Mouse (Mus musculus) liver, adult 2 months (tissue): ENCODE data around the gene Zfp507. TPM values are rescaled to one million over a fixed set of nuclear protein-coding genes. Genes with fewer than 3 reads are reported as not detected.

Experiments used
- DNase-seq: peaks from one replicate; pipeline ENCODE4 v3.0.0-alpha.2; 2011; ENCODE audit warnings: low read depth, low spot score; ENCODE audit errors: extremely low read depth
- H3K27ac ChIP-seq: fragments of 200-500 bp; replicated peaks from 2 replicates; pipeline ENCODE4 v1.5.1; 2012; ENCODE audit warnings: low read depth, mild to moderate bottlenecking, control low read depth, inconsistent platforms, low read length; ENCODE audit not compliant: insufficient read depth
- H3K27me3 ChIP-seq: fragments of 200-500 bp; 2 replicates; pipeline ENCODE4 v1.6.1; 2012; ENCODE audit warnings: mild to moderate bottlenecking, moderate library complexity, low read length, inconsistent platforms; ENCODE audit not compliant: control insufficient read depth, insufficient read depth
- H3K36me3 ChIP-seq: fragments of 200-500 bp; 2 replicates; pipeline ENCODE4 v1.6.1; 2012; ENCODE audit warnings: low read length, inconsistent platforms; ENCODE audit not compliant: control insufficient read depth, insufficient read depth
- H3K4me1 ChIP-seq: fragments of 200-500 bp; 2 replicates; pipeline ENCODE4 v1.6.1; 2011; ENCODE audit warnings: low read length; ENCODE audit not compliant: control insufficient read depth, insufficient read depth
- H3K4me3 ChIP-seq: fragments of 200-500 bp; 2 replicates; pipeline ENCODE4 v1.5.1; 2011; ENCODE audit warnings: low read depth, mild to moderate bottlenecking, control low read depth, low read length, moderate library complexity; ENCODE audit not compliant: insufficient read depth
- H3K79me2 ChIP-seq: fragments of 200-500 bp; 2 replicates; pipeline ENCODE4 v1.6.1; 2012; ENCODE audit warnings: inconsistent platforms, mild to moderate bottlenecking, low read length, moderate library complexity; ENCODE audit not compliant: control insufficient read depth, insufficient read depth
- H3K9ac ChIP-seq: fragments of 200-500 bp; 2 replicates; pipeline ENCODE4 v1.6.1; 2012; ENCODE audit warnings: low read depth, mild to moderate bottlenecking, control low read depth, inconsistent platforms, low read length
- CTCF ChIP-seq: fragments of 200-500 bp; IDR thresholded peaks from 2 replicates; pipeline ENCODE4 v1.5.1; 2011; ENCODE audit warnings: low read depth, low read length, control low read depth
- POLR2A ChIP-seq: fragments of 200-500 bp; IDR thresholded peaks from 2 replicates; pipeline ENCODE4 v1.6.1; 2011; ENCODE audit warnings: low read length, control low read depth; ENCODE audit not compliant: insufficient read depth; ENCODE audit errors: extremely low read depth
- WGBS: fragments of 180-500 bp; shearing (Covaris S2); methylation state at CpG from one replicate; pipeline ENCODE4 v1.1.7; 2018; 5-methylcytosine and 5-hydroxymethylcytosine counted together
- polyA plus RNA-seq: library from polyadenylated mRNA; depleted of rRNA; stranded (reverse); fragments of >200 nt; gene quantifications from 2 replicates; pipeline ENCODE4 v1.2.3, GENCODE M21; 2012
- total RNA-seq: library from RNA; depleted of rRNA; stranded (reverse); fragments of >200 nt; gene quantifications from 2 replicates; pipeline ENCODE4 v1.2.3, GENCODE M21; 2014

The Zfp507 gene
- total and polyA plus RNA-seq, 2 experiments: 4.9 to 12.2 TPM

DNA sequence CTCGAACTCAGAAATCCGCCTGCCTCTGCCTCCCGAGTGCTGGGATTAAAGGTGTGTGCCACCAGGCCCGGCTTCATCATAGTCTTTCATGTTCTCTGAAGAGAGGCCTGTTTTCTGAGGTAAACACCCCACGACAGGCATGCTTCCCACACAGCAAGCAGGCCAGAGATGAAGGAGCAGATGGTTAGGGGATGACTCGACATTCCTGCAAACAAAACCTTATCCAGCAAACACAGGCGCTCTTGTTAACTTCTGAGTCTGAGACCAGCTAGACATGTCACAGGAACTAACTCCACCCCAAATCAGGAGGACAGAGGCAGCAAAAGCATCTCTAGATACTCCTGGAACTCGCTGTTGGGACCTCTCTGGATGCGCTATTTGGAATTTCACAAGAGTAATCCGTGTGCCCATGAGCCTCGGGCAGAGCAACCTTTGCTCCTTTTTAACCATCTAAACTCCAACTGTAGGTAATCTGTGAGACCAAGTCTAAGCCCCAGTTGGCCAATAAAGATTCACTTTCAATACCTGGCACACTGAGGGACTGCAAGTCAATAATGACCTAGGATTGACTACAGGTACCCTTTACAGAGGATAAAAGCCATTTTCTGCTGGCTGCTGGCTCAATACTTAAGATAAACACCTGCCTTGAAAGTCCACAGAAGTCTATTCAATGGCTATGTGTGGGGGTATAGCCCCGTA lies 10.5 kb downstream of the Zfp507 start:
- H3K36me3 ChIP-seq: peaks cover 60% of the 10 kb centered on the region
- TF ChIP-seq CTCF: no peak
- no peak for TF ChIP-seq POLR2A

DNA sequence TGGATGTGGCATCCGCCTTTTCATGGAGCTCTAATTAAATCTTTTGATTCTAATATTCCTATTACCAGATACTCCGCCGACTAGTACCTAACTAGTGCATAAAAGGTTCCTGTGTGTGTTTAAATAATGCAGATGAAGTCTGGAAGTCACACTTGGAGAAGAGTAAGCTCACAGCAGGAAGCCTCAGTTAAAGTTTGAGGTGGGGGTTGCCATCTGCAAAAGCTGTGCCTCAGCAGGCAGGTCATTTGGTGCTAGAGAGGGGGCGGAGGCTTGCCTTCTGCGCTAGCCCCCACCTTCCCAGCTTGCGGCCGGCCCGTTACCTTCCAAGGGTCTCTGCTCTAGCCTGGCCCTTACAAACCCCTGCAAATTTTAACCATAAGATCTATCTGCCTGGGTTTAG lies 11.9 kb downstream of the Zfp507 start:
- Histone ChIP-seq H3K36me3 (peaks cover 66% of the 10 kb centered on the region), H3K4me1 (peaks cover 13% of the 10 kb centered on the region), H3K4me3 (no peak overlapping the region), H3K27me3 (no peaks in the 10 kb centered on the region), H3K9ac (no peak overlapping the region), H3K27ac (no peak overlapping the region), H3K79me2 (peaks cover 10% of the 10 kb centered on the region)
- DNase-seq: no peak
- TF ChIP-seq POLR2A (no peak), CTCF (no peak)
- 97% methylated on average over 8 of the region's 8 CpGs for WGBS

More for the DNA sequence above, 10.5 kb downstream of the Zfp507 start:
- Histone ChIP-seq H3K27ac (peak overlapping the region; percentile 36), H3K4me3 (no peak overlapping the region), H3K9ac (no peak overlapping the region), H3K4me1 (peaks cover 13% of the 10 kb centered on the region), H3K27me3 (no peaks in the 10 kb centered on the region), H3K79me2 (peaks cover 10% of the 10 kb centered on the region)
- WGBS: 43% methylated on average over 12 of the region's 12 CpGs
- DNase-seq: peak; percentile 81

DNA sequence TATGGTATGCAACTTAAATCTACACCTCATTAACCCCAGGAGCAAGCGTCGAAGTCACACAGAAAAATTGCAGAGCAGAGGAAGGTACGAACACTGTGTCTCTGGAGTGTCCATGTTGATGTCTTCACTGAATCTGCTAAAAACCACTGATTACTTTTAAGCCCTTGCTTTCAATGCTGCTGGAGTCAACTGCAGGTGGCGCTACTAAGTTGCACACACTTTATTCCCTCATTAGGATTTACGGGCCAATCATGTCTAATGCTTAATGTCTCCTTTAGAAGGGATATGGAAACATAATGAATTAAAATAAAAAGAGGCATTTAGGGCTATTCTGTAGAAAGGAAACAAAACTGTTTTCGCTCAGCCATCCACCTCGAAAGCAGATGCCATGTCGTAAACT lies 12.6 kb downstream of the Zfp507 start:
- no peak for DNase-seq
- Histone ChIP-seq H3K36me3 (peaks cover 65% of the 10 kb centered on the region), H3K27ac (no peak overlapping the region), H3K79me2 (peaks cover 10% of the 10 kb centered on the region), H3K9ac (no peak overlapping the region), H3K4me1 (peaks cover 13% of the 10 kb centered on the region), H3K27me3 (no peaks in the 10 kb centered on the region), H3K4me3 (no peak overlapping the region)
- WGBS: 90% methylated on average over 8 of the region's 8 CpGs
- TF ChIP-seq POLR2A (no peak), CTCF (no peak)

DNA sequence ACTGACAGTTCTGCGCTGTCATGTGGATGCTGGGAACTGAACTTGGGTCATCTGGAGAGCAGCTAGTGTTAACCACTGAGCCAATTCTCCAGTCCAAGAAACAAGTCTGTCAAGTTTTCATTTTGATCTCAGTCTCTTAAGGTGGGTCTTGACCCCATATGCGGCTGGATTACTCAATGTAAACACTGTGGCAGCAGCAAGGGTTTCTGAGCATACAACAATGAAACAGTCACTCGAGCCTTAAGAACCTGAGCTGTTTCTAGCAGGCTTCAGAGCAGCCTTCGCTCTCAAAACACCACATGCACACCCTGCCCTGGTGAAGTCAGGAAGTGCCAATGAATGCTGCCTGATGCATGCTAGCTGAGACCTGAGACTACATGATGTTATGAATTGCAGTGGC lies 17.2 kb downstream of the Zfp507 start:
- Histone ChIP-seq H3K9ac (no peak overlapping the region), H3K36me3 (peaks cover 61% of the 10 kb centered on the region), H3K27ac (no peak overlapping the region), H3K27me3 (no peaks in the 10 kb centered on the region), H3K79me2 (peaks cover 5% of the 10 kb centered on the region; the same call in 1 of the 2 replicates), H3K4me3 (no peak overlapping the region), H3K4me1 (no peaks in the 10 kb centered on the region)
- no peak for TF ChIP-seq POLR2A
- TF ChIP-seq CTCF: no peak
- no peak for DNase-seq
- WGBS: 84% methylated on average over 4 of the region's 4 CpGs

DNA sequence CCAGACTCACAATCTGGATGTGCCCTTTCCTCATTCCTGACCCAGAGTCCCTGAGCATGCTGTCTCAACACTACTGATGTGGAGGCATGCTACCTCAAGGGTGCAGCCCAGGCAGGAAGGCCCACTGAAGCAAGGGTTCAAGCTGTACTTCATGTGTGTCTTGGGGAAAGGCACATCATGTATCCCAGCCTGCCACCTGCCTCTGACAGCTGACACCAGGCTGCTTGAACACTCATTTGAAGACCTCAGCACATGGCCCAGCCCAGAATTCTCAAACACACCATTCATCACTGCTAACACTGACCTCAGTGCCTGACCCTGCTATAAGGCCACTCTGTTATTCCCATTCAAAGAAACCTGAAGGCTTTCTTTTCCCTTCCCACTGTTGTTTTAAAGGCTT lies 20.6 kb downstream of the Zfp507 start:
- H3K36me3 ChIP-seq: peaks cover 51% of the 10 kb centered on the region
- H3K27ac ChIP-seq: no peak overlapping the region
- H3K79me2 ChIP-seq: no peaks in the 10 kb centered on the region; the same call in 1 of the 2 replicates
- H3K4me1 ChIP-seq: no peaks in the 10 kb centered on the region
- TF ChIP-seq CTCF (no peak), POLR2A (no peak)
- no peak overlapping the region for H3K4me3 ChIP-seq
- DNase-seq: no peak
- no peak overlapping the region for H3K9ac ChIP-seq
- H3K27me3 ChIP-seq: no peaks in the 10 kb centered on the region

DNA sequence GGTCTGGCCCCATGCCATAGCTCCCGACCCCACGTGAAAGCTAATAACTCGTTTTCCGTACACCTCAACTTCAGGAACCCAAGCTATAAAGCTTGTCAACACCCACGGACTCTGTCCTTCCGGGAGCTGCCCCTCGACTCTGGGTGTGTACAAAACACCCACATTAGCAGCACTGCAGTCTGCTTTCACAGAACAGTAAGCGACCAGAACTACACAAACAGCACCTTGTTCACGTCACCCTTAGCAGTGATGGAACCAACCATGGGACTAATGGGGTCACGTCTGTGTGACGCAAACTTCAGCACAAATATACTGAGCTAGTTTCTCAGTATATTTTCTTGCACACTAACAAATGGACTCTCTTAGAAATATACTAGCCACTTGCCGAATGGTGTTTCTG lies 28.7 kb downstream of the Zfp507 start:
- H3K4me1 ChIP-seq: no peaks in the 10 kb centered on the region
- H3K27ac ChIP-seq: no peak overlapping the region
- TF ChIP-seq CTCF: no peak
- TF ChIP-seq POLR2A: no peak
- H3K9ac ChIP-seq: no peak overlapping the region
- H3K4me3 ChIP-seq: no peak overlapping the region
- no peaks in the 10 kb centered on the region for H3K27me3 ChIP-seq
- no peak for DNase-seq
- H3K79me2 ChIP-seq: no peaks in the 10 kb centered on the region
- H3K36me3 ChIP-seq: peaks cover 38% of the 10 kb centered on the region
- WGBS: 79% methylated on average over 12 of the region's 12 CpGs
